In the genomic region with DNA sequence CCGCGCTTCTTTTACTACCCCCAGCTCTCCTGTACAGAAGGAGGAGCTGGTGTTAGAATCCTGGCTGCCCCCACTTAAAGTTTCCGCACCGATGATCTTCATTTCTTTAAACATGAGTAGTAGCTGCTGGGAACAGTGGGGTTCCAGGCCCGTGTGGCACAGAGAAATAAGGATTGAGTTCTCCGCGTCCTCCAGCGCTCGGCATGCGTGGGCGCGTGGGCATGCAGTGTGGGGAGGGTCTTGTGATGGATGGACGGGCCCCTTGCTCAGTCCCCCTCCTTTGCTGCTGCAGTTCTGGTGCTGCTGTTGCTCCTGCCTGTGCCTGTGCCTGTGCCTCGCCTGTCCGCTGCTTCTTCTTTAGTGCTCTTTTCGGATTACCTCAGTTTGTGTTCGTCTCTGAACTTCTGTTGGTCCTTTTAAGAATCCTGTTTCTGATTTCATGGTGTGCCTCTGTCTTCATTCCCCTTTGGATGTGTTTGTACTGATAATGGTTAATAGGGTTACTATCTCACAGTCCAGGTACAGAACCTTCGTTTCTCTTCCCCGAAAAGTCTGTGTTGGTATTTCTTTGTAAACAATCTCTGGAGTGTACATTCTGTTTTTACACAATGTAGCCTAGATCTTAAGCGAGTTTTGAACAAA, we compare ENCODE assay signal across 10 mouse cellular contexts. TPM values are rescaled to one million over a fixed set of nuclear protein-coding genes. Genes with fewer than 3 reads are reported as not detected.
DNase-seq lines count a peak whose midpoint lies in the region; ATAC-seq and TF ChIP-seq lines count a peak whose summit lies in the region.
"Had no signal": no experiment of that assay in that cellular context is flagged by ENCODE, and none has a peak within 500 bp of the region (broad histone marks: within the 10 kb centered on the region; RNA-seq: fewer than 3 reads in every experiment).

No protein-coding gene starts in this region.

- H3K4me3 ChIP-seq in hindbrain, embryonic 15.5 days = no peak overlapping the region
- H3K4me3 ChIP-seq in hindbrain, embryonic 10.5 days = no peak overlapping the region
- no peak overlapping the region for H3K4me3 ChIP-seq in stomach, embryonic 15.5 days (replicated peaks)
- H3K4me3 ChIP-seq in stomach, postnatal 0 days (ENCODE audit: low read depth, low read length) = no peak overlapping the region
- no peak overlapping the region for H3K4me3 ChIP-seq in hindbrain, postnatal 0 days (ENCODE audit: low read length)
- H3K4me3 ChIP-seq in intestine, postnatal 0 days (ENCODE audit: low read depth, low read length) = no peak overlapping the region
- H3K4me3 ChIP-seq: limb, embryonic 15.5 days; megakaryocyte, embryonic 14.5 days had no signal

- no peak overlapping the region for H3K9ac ChIP-seq in hindbrain, embryonic 15.5 days
- no peak overlapping the region for H3K9ac ChIP-seq in stomach, embryonic 15.5 days
- no peak overlapping the region for H3K9ac ChIP-seq in stomach, postnatal 0 days (ENCODE audit: low read length)
- no peak overlapping the region for H3K9ac ChIP-seq in hindbrain, postnatal 0 days (replicated peaks; ENCODE audit: low read length)
- no peak overlapping the region for H3K9ac ChIP-seq in intestine, postnatal 0 days (ENCODE audit: low read depth, low read length)
- H3K9ac ChIP-seq: limb, embryonic 15.5 days had no signal

- no peak overlapping the region for H3K27ac ChIP-seq in hindbrain, embryonic 15.5 days (replicated peaks)
- H3K27ac ChIP-seq in hindbrain, embryonic 10.5 days = no peak overlapping the region
- no peak overlapping the region for H3K27ac ChIP-seq in stomach, embryonic 15.5 days
- H3K27ac ChIP-seq in stomach, postnatal 0 days (replicated peaks) = no peak overlapping the region
- H3K27ac ChIP-seq in hindbrain, postnatal 0 days = no peak overlapping the region
- no peak overlapping the region for H3K27ac ChIP-seq in intestine, postnatal 0 days (ENCODE audit: low read depth, low read length)
- H3K27ac ChIP-seq: limb, embryonic 15.5 days had no signal

- peak overlapping the region; percentile 31; the same call in 1 of the 2 replicates for H3K4me2 ChIP-seq in hindbrain, embryonic 15.5 days
- H3K4me2 ChIP-seq in stomach, embryonic 15.5 days = no peak overlapping the region
- H3K4me2 ChIP-seq in stomach, postnatal 0 days (replicated peaks; ENCODE audit: low read depth) = no peak overlapping the region
- peak overlapping the region; percentile 38 for H3K4me2 ChIP-seq in hindbrain, postnatal 0 days (ENCODE audit: low read depth, low read length)
- H3K4me2 ChIP-seq in intestine, postnatal 0 days (replicated peaks; ENCODE audit: low read depth) = no peak overlapping the region
- H3K4me2 ChIP-seq: limb, embryonic 15.5 days had no signal

- no peak; the same call in 1 of the 2 replicates for ATAC-seq in hindbrain, embryonic 15.5 days (ENCODE audit: low FRiP score, low read depth)
- peak; percentile 45; the same call in 1 of the 2 replicates for ATAC-seq in stomach, embryonic 15.5 days (ENCODE audit: insufficient read depth, low FRiP score, low read depth)
- ATAC-seq in stomach, postnatal 0 days (ENCODE audit: low FRiP score, low TSS enrichment) = no peak
- ATAC-seq in hindbrain, postnatal 0 days = no peak
- no peak for ATAC-seq in intestine, postnatal 0 days

- H3K4me1 ChIP-seq in hindbrain, embryonic 15.5 days (replicated peaks) = peaks cover 20% of the 10 kb centered on the region
- H3K4me1 ChIP-seq in hindbrain, embryonic 10.5 days (replicated peaks) = peaks cover 20% of the 10 kb centered on the region
- peaks cover 5% of the 10 kb centered on the region; the same call in 1 of the 2 replicates for H3K4me1 ChIP-seq in stomach, embryonic 15.5 days
- no peaks in the 10 kb centered on the region for H3K4me1 ChIP-seq in stomach, postnatal 0 days (replicated peaks; ENCODE audit: control insufficient read depth, insufficient read depth)
- H3K4me1 ChIP-seq in hindbrain, postnatal 0 days (ENCODE audit: insufficient read depth, low read length) = no peaks in the 10 kb centered on the region
- H3K4me1 ChIP-seq in intestine, postnatal 0 days (replicated peaks; ENCODE audit: control insufficient read depth, insufficient read depth, low read length) = no peaks in the 10 kb centered on the region
- H3K4me1 ChIP-seq: megakaryocyte, embryonic 14.5 days had no signal

- no peaks in the 10 kb centered on the region for H3K27me3 ChIP-seq in hindbrain, embryonic 15.5 days
- H3K27me3 ChIP-seq in hindbrain, embryonic 10.5 days (ENCODE audit: insufficient read depth, poor library complexity, severe bottlenecking) = no peaks in the 10 kb centered on the region
- no peaks in the 10 kb centered on the region for H3K27me3 ChIP-seq in stomach, embryonic 15.5 days (replicated peaks)
- H3K27me3 ChIP-seq in stomach, postnatal 0 days (ENCODE audit: control insufficient read depth, insufficient read depth, low read length) = no peaks in the 10 kb centered on the region
- H3K27me3 ChIP-seq in hindbrain, postnatal 0 days (ENCODE audit: insufficient read depth, low read length) = no peaks in the 10 kb centered on the region
- no peaks in the 10 kb centered on the region for H3K27me3 ChIP-seq in intestine, postnatal 0 days (replicated peaks; ENCODE audit: control insufficient read depth, insufficient read depth, low read length)
- H3K27me3 ChIP-seq: limb, embryonic 15.5 days had no signal

- WGBS in hindbrain, embryonic 15.5 days = 43% methylated on average over 20 of the region's 20 CpGs
- 58% methylated on average over 20 of the region's 20 CpGs for WGBS in hindbrain, embryonic 10.5 days
- 73% methylated on average over 20 of the region's 20 CpGs for WGBS in stomach, embryonic 15.5 days
- WGBS in stomach, postnatal 0 days = 72% methylated on average over 20 of the region's 20 CpGs
- WGBS in hindbrain, postnatal 0 days = 43% methylated on average over 20 of the region's 20 CpGs
- WGBS in intestine, postnatal 0 days = 80% methylated on average over 20 of the region's 20 CpGs

- H3K36me3 ChIP-seq in hindbrain, embryonic 15.5 days = no peaks in the 10 kb centered on the region
- no peaks in the 10 kb centered on the region for H3K36me3 ChIP-seq in hindbrain, embryonic 10.5 days
- H3K36me3 ChIP-seq in stomach, embryonic 15.5 days = no peaks in the 10 kb centered on the region
- no peaks in the 10 kb centered on the region for H3K36me3 ChIP-seq in stomach, postnatal 0 days (ENCODE audit: control insufficient read depth, insufficient read depth, low read length)
- no peaks in the 10 kb centered on the region for H3K36me3 ChIP-seq in hindbrain, postnatal 0 days (ENCODE audit: insufficient read depth, low read length)
- no peaks in the 10 kb centered on the region for H3K36me3 ChIP-seq in intestine, postnatal 0 days (ENCODE audit: control insufficient read depth, insufficient read depth)
- H3K36me3 ChIP-seq: limb, embryonic 15.5 days had no signal

- no peak for TF ChIP-seq CTCF in stomach, postnatal 0 days (IDR thresholded peaks at IDR 0.05; ENCODE audit: low read depth)
- no peak for TF ChIP-seq CTCF in hindbrain, postnatal 0 days (IDR thresholded peaks at IDR 0.05; ENCODE audit: low read depth)
- TF ChIP-seq CTCF in intestine, postnatal 0 days (IDR thresholded peaks at IDR 0.05; ENCODE audit: low read depth) = no peak

- no peaks in the 10 kb centered on the region for H3K9me3 ChIP-seq in hindbrain, embryonic 15.5 days
- no peaks in the 10 kb centered on the region for H3K9me3 ChIP-seq in hindbrain, embryonic 10.5 days
- no peaks in the 10 kb centered on the region for H3K9me3 ChIP-seq in stomach, embryonic 15.5 days
- no peaks in the 10 kb centered on the region for H3K9me3 ChIP-seq in stomach, postnatal 0 days (ENCODE audit: control insufficient read depth, low read length)
- no peaks in the 10 kb centered on the region for H3K9me3 ChIP-seq in hindbrain, postnatal 0 days (ENCODE audit: low read length)
- H3K9me3 ChIP-seq in intestine, postnatal 0 days (ENCODE audit: control insufficient read depth) = no peaks in the 10 kb centered on the region
- H3K9me3 ChIP-seq: limb, embryonic 15.5 days; megakaryocyte, embryonic 14.5 days had no signal

- DNase-seq in hindbrain, embryonic 10.5 days (ENCODE audit: low spot score) = no peak
- no peak for DNase-seq in stomach, postnatal 0 days (ENCODE audit: low spot score)
- DNase-seq in hindbrain, postnatal 0 days (ENCODE audit: low spot score) = no peak
- peak; percentile 35 for DNase-seq in retina, postnatal 1 day
- no peak for DNase-seq in thymus, postnatal 0 days (ENCODE audit: low spot score)

- TF ChIP-seq EP300 in stomach, postnatal 0 days (optimal IDR thresholded peaks at IDR 0.05) = no peak

RNA-seq across cellular contexts. Expression of gene Plpp1, which starts 32.8 kb away (rescaled TPM):
- polyA plus RNA-seq in hindbrain, embryonic 15.5 days (2015; fragmentation: Nextera tagmentation; extraction: Ambion mirVana) = 66.6 and 70.9 TPM in 2 replicates
- 22.6 and 25.5 TPM in 2 replicates for polyA plus RNA-seq in hindbrain, embryonic 10.5 days (2016; fragmentation: Nextera tagmentation; extraction: Ambion mirVana)
- 94.1 and 102 TPM in 2 replicates for polyA plus RNA-seq in stomach, embryonic 15.5 days (2015; fragmentation: Nextera tagmentation; extraction: Ambion mirVana)
- 126 and 137 TPM in 2 replicates for polyA plus RNA-seq in stomach, postnatal 0 days (2015; fragmentation: Nextera tagmentation; extraction: Ambion mirVana)
- 54.0 and 64.4 TPM in 2 replicates for total RNA-seq in hindbrain, postnatal 0 days (2014; rRNA removed)
- 88.1 and 89.7 TPM in 2 replicates for polyA plus RNA-seq in hindbrain, postnatal 0 days (2015; fragmentation: Nextera tagmentation; extraction: Ambion mirVana)
- 18.1 and 19.9 TPM in 2 replicates for polyA plus RNA-seq in thymus, postnatal 0 days (2015; fragmentation: Nextera tagmentation; extraction: Ambion mirVana)
- 91.0 and 98.5 TPM in 2 replicates for polyA plus RNA-seq in intestine, postnatal 0 days (2015; fragmentation: Nextera tagmentation; extraction: Ambion mirVana)

Comparison
In these comparisons a context has a peak if more than half of its experiments do, and no peak if none do; other contexts are left out.
1. H3K4me2 ChIP-seq: peak in hindbrain, embryonic 15.5 days (single experiment) and hindbrain, postnatal 0 days (single experiment); none in stomach, embryonic 15.5 days (single experiment), stomach, postnatal 0 days (single experiment) and intestine, postnatal 0 days (single experiment).